Mouse (Mus musculus) cerebellum, postnatal 25 days (tissue): ENCODE results near the gene Chuk.

ENCODE experiments used
- DNase-seq, 2 experiments: peaks; one replicate each; pipeline ENCODE4 v3.0.0; 2021; ENCODE audit warnings: mixed read lengths in 2 of 2

Chuk gene

DNA sequence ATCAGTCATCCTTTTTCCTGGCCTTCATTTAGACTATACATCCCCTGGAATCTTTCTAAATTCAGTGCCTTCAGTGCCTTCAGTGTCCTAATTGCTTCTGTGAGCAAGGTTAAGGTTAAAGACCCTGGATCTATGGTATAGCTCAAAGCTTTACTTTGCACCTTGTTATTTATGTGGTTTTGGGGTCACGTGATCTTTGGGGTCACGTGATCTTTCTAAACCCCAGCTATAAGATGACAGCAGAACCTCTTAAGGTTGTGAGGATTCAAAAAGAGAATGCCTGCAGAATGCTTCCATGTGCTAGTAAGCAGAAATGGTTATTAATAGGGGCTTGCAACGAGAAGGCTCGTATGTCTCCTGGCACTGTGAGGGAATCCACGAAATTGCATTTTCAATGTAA is 73.9 kb downstream of the Chuk start:
- no peak for DNase-seq

GRCm38 (mm10) chr19:44032046-44032744 is 75.1 kb downstream of the Chuk start:
- DNase-seq: no peak

- no peak for DNase-seq
Measured at GRCm38 (mm10) chr19:44030024-44030423, 77.3 kb downstream of the Chuk start.

DNA sequence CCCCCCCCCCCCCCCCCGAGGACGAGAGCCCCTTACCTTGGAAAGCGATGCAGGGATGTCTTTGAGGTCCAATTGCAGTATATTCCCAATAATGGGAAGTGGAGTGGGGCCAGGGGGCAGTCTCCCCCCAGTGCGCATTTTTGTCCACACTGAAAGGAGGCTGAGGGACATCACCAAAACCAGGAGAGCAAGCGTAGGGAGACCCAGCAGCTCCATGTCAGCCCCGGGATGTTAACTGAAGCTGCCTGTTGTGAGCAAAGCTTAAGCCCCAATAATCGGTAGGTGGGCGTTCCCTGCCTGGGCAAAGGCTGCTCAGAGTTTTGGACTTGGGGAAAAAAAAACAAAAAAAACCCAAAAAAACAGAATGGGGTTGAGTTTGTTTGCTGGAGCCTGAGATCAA is 78.3 kb downstream of the Chuk start, which contains the start of gene Cyp2c23:
Gene Cyp2c23, minus strand, starts transcription at position 237 of the 400 bp plus-strand sequence.
- DNase-seq: no peak

DNA sequence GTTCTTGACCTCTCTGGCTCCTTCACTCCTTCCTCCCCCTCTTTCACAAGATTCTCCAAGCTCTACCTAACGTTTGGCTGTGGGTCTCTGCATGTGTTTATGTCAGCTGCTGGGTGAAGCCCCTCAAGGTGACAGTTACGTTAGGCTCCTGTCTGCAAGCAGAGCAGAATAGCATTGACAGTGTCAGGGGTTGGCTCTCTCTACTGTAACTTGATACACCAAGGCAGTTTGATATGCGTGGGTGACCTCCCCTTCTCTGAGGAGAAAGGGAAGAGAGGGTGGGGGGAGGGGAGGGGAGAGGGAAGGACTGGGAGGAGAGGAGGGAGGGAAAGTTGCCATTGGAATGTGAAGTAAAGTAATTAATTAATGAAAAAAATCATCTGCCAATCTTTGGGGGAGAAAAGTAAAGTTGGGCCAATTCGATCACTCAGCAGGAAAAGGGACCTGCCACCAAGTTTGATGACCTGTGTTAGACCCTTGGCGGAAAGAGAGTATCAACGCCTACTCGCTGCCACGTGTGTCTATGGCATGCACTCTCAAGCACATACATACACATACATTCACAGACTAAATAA is 80.2 kb downstream of the Chuk start:
- no peak for DNase-seq

- DNase-seq: no peak
Measured at GRCm38 (mm10) chr19:44024921-44025585, 82.2 kb downstream of the Chuk start.
